Mouse (Mus musculus) liver, adult 2 months (tissue): ENCODE data around the gene Col12a1.

Experiments used
- CTCF ChIP-seq: fragments of 200-500 bp; IDR thresholded peaks from 2 replicates; pipeline ENCODE4 v1.5.1; 2011; ENCODE audit warnings: low read depth, low read length, control low read depth
- POLR2A ChIP-seq: fragments of 200-500 bp; IDR thresholded peaks from 2 replicates; pipeline ENCODE4 v1.6.1; 2011; ENCODE audit warnings: low read length, control low read depth; ENCODE audit not compliant: insufficient read depth; ENCODE audit errors: extremely low read depth

GRCm38 (mm10) chr9:79720143-79720542 lies 1.5 kb upstream of the Col12a1 start:
- TF ChIP-seq CTCF (no peak), POLR2A (no peak)
